Mouse (Mus musculus) CD8-positive naive resting alpha-beta T cell, adult 2 months (primary cell): ENCODE measurements around the gene Gm10073.
"Not testable (repeated sequence)": the region's sequence is repeated elsewhere in the genome, so short reads cannot be mapped to it uniquely, and the experiment has no call there.

ENCODE experiments used
- DNase-seq, 2 experiments: peaks; one replicate each; pipeline ENCODE4 v3.0.0; 2022; ENCODE audit warnings: low read depth in 2 of 2, low spot score in 2 of 2

The Gm10073 gene

DNA sequence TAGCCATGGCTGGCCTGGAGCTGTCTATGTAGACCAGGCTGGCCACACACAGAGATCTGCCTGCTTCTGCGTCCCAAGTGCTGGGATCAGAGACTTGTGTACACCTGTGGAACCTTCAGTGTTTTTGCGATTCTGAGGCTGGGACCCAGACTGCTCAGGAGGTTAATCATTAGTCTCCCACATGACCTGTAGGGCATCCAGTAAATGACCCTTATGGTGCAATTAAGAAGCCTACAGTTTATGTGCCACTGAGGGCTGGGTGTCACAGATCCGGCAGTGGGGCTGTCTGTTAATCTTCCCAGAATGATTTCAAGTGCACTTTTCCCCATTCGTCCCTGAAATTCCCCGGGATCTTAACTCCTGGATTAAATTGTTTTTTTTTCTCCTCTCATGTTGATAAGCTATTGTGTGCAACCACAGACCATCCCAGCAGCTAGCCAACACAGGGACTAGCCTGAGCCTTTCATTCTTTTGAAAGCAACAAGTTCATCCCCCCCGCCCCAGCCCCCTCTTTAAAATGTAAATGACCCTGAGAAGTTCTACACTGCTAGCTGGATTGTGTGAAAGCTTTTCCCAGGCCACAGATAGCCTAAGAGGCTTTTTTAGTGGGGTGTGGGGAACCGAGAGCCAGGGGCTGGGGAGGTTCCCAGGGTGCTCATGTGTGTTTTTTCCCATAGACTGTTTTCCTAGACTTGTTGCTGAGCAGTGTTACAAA, 26.2 kb upstream of the Gm10073 start:
- DNase-seq: no peak

DNA sequence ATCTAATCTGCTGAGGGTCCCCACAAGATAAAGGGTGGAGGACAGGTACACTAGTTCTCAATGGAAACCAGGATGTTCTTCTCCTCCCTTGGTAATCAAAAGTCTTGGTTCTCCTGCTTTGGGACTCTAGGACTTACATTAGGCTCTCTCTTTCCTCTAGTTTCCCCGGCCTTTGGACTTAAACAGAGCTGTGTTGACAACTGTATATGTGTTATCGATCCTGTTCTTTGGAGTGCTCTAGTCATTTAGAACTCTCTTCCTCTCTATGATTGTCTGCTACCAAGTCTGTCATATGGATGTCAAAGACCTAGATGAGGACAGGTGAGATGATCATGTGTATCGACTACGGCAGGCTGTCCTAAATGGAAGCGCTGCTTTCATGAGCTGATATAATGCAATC, 23.8 kb upstream of the Gm10073 start:
- DNase-seq: no peak

DNA sequence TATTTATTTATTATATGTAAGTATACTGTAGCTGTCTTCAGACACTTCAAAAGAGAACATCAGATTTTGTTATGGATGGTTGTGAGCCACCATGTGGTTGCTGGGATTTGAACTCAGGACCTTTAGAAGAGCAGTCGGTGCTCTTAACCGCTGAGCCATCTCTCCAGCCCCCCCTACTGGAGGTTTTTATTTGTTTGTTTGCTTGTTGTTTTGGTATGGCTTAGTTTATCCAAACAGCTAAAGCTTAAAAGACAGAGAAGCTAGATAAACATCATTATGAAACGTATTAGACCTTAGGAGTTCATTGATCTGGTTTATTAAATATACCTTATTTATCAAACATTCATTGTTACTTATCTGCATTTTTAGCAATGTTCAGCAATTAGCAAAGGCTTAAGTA, 22.4 kb upstream of the Gm10073 start:
- not testable (repeated sequence) for DNase-seq

DNA sequence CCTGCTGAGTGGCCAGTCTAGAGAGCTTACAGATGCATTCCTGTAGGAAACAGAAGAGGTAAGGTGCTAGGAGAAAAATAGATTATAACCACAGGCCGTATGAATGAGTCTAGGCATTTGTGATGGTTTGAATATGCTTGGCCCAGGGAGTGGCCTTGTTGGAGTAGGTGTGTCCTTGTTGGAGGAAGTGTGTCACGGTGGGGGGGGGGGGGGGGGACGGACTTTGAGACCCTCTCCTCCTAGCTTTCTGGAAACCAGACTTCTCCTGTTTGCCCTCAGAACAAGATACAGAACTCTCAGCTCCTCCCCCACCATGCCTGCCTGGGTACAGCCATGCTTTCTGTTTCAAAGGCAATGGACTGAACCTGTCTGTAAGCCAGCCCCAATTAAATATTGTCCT, 19.2 kb upstream of the Gm10073 start:
- DNase-seq: no peak

DNA sequence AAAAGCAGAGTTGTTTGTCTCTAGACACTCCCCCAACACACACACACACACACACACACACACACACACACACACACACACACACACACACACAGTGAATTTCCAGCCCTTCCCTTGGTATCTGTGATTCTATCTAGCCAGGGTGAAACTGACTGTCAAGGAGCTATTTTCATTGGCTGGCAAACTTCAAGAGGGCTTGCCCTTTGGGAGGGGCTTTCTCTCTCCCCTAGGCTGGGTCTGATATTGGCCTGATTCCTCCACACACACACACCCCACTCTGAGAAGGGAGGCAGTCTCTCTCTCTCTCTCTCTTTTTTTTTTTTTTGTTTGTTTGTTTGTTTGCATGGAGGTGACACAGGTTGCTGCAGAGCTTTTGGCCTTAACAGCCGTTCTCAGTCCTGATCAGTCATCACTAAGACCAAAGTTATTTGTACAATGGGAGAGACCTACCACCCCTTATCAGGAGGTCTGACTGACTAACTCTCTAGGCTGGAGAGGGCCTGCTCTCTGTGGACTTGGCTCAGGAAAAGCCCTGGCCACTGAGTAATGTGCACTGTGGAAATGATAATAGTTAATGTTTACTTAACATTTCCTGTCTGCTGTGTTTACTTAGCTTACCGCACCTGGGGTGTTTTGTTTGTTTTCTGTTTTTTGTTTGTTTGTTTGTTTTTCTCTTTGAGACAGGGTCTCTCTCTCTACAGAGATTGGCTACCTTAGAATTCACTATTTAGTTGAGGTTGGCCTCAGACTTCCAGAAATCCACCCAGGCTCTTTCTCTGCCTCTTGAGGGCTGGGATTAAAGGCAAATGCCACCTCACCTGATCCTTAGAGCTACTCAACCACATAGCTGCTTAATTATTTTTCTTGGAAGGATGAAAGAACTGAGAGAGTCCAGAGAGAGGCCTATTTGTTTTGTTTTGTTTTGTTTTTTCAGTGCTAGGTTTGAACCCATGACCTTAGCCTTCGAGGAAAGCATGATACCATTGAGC, 15.5 kb upstream of the Gm10073 start:
- no peak for DNase-seq

DNA sequence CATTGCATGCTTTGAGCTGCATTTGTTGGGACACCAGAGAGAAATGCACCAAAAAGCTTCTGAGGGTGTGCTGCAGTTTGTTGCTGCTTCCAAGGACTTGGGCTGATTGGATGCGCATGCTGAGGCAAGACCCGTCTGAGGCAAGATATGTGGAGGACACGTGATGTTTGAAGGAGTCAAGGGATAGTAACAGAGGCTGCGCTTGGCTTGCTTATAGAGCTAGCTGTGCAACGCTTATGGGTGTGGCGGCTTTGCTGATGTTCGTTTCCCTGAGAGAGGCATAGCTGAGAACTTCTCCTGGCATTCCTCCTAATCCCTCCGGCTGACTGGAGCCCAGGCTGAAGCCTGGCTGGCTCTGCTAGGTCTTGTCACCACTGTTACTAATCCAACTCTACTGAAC, 13.6 kb upstream of the Gm10073 start:
- DNase-seq: no peak

DNA sequence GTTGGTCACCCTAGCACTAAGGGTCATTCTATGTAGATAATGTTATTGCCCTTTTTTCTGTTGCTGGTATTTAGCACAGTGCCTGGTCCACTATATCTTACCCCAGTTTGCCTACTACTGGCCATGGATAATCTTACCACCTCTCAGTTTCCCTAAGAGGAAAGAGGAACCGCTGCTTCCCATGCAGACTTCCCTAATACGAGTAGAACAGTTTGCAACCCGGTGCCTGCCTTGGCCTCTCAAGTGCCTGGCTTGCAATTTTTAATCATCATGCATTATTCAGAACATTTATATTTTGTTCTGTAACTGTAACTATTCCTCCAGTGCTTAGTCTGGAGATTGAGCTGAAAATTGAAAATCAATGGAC, 12.4 kb upstream of the Gm10073 start:
- DNase-seq: no peak

DNA sequence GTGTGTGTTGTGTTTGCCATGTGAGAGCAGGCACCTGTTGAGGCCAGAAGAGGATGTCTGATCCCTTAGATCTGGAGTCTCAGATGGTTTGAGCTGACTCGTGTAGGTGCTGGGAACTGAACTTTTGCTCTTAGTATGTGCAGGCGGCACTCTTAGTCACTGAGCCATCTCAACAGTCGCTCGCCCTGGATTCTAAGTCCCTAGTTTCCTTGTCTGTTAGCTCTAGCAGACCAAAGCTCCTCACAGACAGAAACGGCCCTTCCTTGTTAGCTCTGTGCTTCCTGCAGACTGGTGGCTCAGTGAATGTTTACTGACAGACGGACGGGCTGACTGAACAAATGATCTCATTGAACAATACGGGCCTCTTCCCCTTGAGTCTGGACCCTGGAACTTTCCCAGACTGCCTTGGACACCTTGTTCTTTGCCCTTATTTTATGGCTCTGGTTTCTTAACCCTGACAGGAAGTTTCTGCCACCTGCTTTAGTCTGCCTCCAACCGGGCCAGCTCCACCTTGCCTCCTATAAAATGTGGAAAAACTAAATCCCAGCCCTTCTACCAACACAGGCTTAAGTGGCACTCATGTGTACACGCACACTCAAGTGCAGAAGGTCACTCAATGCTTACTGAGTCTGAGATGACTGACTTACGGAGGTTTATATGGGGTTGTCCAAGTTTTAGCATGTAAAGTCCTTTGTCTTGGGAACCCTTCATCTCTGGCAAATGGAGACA, 11.8 kb upstream of the Gm10073 start:
- DNase-seq: no peak

DNA sequence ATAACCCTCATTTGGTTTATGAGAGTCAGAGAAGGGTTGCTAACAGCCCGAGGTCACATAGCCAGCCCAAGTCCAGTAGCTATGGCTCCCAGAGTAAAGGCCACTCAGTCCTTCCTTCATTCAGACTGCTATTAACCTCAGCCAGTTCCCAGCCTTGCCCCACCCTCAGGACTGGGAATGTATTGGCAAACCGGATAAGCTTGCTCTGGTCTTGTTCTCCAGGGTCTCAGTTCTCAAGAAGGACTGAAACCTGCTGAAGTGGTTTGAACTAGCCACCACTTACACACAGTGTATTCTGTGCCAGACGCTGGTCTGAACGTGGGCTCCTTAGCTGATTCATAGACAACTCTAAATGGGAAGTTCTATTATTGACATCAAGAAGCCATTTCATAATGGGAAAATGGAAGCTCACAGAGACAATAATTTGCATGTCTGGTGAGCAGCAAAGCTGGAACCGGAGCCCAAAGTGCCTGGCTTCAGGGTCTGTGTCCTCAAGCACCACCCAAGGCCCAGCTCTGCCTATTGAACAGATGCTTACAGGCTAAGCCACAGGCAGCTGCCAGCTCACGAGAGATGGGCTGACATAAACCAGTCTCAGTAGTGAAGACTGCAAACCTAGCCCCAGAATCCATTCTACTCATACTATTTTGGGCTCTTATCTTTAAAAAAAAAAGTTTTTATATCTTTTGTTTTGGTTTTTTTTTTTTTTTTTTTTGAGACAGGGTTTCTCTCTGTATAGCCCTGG, 8.3 kb upstream of the Gm10073 start:
- no peak for DNase-seq

DNA sequence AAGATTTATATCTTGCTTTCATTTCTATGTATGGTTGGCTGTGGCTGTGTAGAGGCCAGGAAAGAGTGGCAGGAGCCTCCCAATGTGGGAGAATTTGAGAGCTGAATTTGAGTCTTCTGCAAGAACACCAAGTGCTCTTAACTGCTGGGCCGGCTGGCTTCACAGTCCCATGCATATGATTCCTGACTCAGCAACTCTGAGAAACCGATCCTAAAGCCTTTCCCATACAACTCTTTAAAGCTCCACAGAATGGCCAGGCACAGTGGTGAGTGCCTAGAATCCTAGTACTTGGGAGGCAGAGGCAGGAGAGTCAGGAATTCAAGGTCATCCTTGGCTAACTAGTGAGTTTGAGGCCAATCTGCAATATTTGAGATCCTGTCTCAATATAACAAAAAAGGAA, 6.2 kb upstream of the Gm10073 start:
- DNase-seq: no peak

DNA sequence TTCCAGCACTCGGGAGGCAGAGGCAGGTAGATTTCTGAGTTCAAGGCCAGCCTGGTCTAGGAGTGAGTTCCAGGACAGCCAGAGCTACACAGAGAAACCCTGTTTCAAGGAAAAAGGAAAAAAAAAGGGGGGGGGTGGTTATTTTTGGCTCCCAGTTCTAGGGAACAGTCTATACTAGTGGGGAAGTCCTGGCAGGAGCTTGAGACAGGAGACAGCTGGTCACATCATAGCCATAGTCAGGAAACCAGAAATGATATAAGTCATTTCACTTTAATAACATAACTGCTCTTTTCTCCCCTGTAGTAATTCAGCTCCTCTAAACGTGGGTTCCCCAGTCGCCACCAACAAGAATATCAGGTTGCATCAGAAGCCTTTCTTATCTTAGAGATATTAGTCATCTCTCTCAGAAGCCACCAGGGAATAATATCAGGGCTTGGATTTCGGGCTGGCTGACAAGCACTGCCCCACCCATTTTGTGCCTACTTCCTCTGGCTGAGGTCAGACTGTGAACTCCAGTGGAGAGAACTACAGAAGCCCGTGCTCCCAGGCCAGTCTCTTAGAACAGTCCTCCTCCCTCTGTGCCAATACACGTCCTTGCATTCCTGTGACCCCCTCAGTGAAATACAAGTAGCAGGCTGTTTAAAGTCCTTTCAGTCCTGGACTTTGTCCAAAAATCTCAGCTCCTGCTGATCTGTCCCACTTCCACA, 3.7 kb upstream of the Gm10073 start:
- DNase-seq: no peak

DNA sequence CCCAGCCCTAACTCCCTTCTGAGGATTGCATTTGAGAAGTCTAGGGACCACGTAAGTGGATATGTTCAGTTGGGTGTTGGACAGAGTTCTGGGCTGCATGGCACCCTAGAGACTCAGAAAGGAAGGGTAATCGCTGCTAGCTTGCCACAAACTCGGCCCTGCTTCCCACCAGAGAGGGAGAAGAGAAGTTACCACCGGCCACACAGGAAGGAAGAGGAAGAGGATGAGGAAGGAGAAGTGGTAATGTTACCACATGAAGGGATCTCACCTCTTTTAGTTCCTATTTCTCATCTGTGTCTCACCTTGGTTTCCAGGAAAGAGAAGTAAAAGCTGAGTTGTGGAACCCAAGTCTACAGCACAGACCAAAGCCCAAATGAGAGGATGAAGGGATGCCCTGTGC, 1.0 kb upstream of the Gm10073 start:
- no peak for DNase-seq

DNA sequence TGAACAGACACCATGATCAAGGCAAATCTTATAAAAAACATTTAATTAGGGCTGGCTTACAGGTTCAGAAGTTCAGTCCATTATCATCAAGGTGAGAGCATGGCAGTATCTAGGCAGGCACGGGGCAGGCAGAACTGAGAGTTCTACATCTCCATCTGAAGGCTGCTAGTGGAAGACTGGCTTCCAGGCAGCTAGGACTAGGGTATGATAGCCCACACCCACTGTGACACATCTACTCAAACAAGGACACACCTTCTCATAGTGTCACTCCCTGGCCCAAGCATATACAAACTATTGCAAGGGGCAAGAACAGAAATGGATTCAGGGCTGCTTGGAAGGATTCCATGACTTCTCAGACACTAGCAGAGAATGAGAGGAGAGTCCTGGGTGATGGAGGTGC, 1.1 kb downstream of the Gm10073 start:
- not testable (repeated sequence) for DNase-seq

DNA sequence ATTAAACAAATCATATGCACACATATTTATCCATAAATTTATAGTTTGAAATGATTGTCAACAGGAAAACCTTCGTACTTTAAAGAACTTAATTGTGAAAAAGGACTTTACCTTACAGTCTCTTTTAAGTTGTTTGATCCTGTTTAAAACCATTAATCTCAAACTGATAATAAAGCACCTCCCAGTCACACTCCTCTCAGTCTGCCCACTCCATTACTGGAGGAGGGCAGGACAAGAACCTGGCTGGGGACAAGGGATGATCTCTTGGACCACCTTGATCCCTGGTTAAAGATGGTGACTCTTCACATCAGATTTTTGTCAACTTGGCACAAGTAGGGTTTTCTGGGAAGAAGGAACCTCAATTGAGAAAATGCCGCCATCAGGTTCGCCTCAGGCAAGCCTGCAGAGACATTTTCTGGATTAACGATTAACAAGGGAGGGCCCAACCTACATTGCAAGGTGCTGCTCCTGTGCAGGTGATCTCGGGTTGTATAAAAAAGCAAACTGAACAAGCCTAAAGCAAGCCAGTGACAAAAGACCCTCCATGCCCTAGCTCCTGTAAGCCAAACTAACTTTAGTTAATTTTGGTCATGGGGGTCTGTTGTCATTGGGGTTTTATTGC, 1.6 kb downstream of the Gm10073 start:
- no peak for DNase-seq

DNA sequence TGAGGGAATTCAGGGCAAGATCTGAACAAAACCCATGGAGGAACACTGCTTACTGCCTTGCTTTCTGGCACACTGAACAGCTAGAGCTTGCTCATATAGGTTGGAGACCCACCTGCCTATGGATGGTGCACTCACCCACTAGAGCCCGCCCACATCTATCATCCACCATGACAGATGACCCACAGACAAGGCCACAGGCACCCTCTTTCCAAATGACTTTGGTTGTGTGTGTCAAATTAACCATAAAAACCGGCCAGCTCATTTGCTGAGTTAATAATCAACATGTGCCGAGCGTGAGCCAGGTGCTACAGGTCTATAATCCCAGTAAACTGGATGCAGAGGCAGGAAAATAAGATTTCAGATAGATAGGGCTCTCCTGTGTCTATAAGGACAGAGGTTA, 2.9 kb downstream of the Gm10073 start:
- no peak for DNase-seq

DNA sequence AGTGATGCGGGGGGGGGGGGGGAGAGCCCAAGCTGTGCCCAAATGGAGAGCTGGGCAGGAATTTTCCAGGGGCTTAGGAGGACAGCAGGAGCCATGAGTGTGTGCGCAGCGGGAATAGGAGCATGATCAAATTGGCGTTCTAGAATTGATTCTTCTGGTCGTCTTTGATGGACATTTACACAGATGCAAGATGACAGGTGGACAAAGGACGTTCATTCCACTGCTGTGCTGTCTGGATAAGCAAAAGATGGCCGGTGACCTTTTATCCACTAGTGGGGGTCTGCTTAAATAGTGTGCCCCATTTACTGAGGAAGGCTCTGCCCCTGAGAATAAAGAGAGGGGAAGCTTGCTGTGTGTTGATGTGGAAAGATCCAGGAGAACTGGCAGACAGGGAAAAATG, 4.3 kb downstream of the Gm10073 start:
- no peak for DNase-seq

DNA sequence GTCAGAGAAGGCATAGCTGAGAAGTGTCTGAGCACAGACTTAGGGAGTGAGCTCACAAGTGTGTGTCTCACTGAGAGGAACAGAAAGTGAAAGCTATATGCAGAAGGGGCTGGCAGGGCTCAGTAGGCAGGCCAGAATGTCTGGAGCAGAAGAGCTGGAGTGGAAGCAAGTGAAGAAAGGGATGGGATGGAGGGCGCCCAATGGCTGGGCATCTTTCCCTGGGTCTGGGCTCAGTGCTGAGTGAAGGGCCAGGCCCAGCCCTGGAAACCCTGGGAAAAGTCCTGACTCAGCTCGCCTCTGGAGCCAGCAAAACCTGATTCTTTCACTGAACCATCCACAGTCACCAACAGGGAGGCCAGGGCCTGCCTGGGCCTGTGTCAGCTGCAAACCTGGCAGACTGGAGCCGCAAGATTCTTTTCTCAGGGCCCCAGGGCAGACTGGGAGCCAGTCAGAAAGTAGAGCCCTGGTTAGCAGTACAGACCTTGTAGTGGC, 9.5 kb downstream of the Gm10073 start:
- DNase-seq: peak in 1 of 2 experiments; percentile 5

DNA sequence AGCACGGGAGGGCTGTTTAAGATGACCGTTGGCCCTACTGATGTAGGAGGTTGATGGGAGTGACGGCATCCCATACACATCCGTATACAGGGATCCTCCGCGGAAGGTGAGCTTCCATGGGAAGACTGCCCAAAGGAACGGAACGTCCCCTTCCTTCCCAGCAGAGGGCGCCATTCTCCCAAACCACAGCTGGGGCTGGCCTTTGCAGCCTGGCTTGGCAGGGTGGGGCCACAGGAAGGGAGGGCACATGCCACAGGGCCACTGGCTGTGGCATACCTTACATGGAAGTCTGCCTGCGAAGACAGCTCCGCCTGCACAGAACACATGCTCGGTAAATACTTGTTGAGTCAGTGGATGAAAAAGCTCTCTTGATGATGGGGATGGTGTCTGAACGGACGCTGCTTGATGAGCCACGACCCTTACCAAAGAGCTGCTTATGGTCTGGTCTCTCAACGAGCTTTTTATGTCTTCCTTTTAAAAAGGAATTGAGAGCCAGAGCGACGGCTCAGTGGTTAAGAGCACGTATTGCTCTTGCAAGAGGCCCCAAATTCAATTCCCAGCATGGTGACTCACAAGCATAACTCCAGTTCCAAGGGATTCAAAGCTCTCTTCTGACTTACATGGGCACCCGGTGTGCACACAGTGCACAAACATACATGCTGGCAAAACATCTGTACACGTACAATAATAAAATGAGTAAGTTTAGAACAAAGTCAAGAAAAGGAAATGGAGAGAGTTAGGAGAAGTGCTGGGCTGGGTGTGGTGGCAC, 12.0 kb downstream of the Gm10073 start:
- peak; percentile 72 for DNase-seq

DNA sequence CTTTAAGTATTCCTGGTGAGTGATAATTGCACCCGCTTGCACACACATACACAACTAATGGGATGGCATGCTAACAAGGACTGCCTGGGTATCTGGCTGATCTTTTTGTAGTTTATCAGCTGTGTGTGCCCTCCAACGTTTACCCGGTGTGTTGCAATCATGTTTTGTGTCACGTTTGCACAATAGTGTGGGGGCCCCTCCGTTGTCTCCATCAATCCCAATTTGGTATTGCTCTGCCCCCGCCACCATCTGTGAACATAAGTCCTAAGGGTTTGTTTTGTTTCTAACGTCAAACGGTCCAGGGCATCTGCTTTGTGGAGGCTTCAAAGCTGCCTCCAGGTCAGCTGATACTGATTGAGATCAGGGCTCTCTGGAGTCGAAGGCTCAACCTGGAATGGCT, 13.4 kb downstream of the Gm10073 start:
- DNase-seq: no peak
